Mouse (Mus musculus) kidney, adult 2 months (tissue): ENCODE data around the gene Abhd8.

Experiments used
- CTCF ChIP-seq: fragments of 200-500 bp; conservative IDR thresholded peaks from 2 replicates; pipeline ENCODE4 v1.5.1; 2011; ENCODE audit warnings: low read depth, mild to moderate bottlenecking, control low read depth, low read length, moderate library complexity, mixed read lengths; ENCODE audit not compliant: insufficient read depth, insufficient read length
- POLR2A ChIP-seq: fragments of 200-500 bp; IDR thresholded peaks from one replicate; pipeline ENCODE4 v1.6.1; 2011; ENCODE audit warnings: low read depth, low read length, control low read depth

DNA sequence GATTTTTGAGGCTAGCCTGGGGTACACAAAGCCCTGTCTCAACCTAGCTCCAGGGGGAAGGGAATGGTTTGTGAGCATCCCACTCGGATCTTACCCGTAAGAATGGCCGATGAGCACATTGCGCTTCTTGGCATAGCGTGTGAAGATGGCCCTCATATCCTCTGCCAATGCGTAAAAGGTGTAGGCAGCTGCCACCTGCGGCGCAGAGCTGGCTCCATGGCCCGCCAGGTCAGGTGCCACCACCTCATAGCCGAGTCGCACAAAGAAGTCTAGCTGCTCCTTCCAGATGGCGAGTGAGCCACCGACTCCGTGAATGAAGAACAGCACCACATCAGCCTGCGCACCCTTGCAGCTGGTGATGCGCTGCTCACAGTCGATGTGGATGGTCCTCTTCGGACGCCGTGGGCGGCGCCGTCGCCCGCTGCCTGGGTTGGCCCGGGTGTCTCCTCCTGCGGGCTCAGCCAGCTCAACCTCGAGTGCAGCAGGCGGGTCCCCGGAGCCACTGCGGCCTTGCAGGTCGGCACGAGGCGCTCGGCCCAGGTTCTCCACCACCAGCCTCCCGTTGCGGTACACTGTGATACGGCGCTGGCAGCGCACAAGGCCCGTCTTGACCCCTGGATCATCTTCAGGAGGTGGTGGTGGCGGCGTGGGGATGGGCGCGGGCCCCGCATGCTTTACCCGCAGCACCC lies 2.2 kb downstream of the Abhd8 start:
- TF ChIP-seq CTCF (no peak), POLR2A (no peak)
